Mouse (Mus musculus): ENCODE measurements around the gene Vamp2.

Gene Vamp2

DNA sequence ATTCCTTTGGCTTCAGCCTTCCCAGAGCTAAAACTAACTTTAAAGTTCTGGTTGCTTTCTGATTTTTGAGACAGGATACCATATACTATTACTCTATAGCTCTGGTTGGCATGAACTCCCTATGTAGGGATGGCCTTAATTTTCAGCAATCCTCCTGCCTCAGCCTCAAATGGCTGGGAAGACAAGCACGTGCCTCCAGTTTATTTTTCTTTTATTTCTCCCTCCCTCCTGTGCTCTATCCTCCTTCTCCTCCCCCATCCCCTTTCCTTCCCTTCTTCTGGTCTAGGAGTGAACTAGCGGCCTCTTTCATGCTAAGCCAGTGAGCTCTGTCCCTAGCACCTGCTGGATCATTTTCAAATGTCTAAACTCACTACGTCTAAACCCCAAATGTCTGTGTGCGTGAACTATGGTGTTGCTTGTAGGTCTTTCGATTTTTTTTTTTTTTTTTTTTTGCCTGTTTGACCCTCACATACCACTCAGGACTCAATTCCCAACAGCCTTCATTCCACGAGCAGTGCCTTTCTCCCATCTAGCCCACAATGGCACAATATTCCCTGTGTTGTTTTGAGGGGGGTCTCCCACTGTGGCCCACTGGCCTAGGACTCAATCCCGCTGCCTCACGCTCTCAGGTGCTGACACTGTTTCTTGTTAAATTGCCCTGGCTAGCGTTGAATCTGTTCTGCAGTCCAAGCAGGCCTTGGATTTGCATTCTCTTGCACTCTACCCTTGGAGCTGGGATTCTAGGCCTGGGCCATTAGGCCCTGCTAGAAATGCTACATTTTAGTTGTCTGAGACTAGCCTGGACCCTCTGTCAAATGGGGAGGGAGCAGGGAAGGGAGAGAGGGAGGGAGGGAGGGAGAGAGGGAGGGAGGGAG, 23.8 kb upstream of the Vamp2 start:
- DNase-seq = no peak

GRCm38 (mm10) chr11:69065394-69065925, 22.8 kb upstream of the Vamp2 start:
- DNase-seq = no peak

- DNase-seq = peak; percentile 66
Measured at GRCm38 (mm10) chr11:69066163-69066861, 22.0 kb upstream of the Vamp2 start.

DNA sequence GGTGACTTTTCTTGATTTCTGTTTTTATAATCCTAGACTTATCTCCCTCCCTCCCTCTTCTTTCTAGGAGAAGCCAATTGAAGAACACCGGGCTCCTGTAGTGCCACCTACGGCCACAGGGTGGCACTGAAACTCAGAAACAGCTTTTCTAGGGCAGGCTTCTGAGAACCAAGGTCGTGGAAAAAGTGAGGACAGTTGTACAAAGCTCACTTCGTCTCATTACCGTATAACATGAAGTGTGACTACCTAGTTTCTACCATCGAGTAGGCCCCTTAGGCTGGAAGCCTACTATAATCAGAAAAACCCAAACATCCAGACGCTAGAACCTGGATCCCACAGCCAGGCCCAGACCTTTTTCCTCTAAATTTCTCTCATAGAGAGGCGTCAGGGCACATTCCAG, 21.3 kb upstream of the Vamp2 start:
- DNase-seq = peak; percentile 93 to 96

DNA sequence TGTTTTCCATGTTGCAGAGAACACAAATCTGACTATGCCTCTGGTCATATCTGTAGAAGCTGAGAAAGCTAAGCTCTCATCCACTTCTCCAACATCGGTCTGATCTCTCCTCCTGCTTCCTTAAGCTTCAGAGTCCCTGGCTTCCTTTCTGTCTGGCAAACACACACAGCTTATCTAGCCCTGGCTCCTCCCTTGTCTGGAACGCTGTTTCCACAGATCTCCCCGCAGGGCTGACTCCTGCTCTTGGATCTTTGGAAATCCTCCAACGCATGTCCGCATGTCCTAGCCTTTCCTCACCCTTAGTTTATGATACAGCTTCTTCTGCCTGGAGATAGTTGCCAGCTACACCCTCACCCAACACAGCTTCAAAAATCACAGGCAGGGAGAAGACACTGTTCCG, 20.7 kb upstream of the Vamp2 start:
- no peak for DNase-seq

- DNase-seq = no peak
Measured at GRCm38 (mm10) chr11:69070093-69070492, 18.2 kb upstream of the Vamp2 start.

DNA sequence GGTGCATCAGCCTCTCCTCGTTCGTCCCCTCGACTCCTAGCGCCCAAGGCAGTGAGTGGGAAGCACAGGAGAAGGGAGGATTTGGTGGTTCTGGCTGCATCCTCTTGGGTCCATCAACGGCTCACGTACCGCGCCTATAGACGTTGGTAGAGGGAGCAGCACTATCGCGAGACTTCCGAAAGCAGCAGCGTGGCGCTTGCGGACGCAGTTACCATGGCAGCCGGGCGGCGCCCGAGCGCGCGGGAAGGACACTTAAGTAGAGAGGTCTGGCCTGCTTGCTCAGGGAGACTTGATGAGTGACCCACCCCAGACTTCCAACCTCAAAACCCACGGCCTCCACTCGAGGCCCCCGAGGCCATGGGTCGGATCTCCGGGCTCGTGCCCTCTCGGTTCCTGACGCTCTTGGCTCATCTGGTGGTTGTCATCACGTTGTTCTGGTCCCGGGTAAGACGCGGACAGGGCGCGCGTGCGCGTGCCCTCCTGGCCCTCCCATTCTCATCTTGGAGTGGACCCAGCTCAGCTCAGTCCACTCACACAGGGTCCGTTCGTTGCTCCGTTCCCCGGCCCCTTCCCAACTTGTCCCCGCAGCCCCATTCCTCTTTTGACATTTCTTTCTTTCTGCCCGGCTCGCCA, 17.6 kb upstream of the Vamp2 start, which contains the start of gene Tmem107:
Gene Tmem107 (plus strand): TSS at position 217 of the 633 bp plus-strand sequence.
- DNase-seq = peak; percentile 93 to 94

DNA sequence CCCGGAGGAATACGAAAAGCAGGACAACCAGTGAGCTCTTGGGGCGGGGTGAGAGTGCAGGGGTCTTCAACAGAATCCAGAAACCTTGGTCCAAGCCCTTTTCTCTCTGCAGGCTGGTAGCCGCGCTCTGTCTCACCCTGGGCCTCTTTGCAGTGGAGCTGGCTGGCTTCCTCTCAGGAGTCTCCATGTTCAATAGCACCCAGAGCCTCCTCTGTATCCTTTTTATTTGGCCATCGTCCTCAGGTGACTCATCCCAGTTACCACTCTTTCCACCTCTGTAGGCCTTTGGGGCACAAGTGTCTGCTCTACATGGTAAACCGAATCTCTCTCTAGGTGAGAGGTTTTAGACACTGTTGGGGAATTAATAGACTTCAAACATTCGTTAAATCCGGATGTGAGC, 17.0 kb upstream of the Vamp2 start:
- DNase-seq = no peak

- DNase-seq = no peak
Measured at GRCm38 (mm10) chr11:69072234-69072633, 16.1 kb upstream of the Vamp2 start.

- DNase-seq = peak in 1 of 2 experiments; percentile 27
Measured at GRCm38 (mm10) chr11:69072666-69073064, 15.6 kb upstream of the Vamp2 start.

DNA sequence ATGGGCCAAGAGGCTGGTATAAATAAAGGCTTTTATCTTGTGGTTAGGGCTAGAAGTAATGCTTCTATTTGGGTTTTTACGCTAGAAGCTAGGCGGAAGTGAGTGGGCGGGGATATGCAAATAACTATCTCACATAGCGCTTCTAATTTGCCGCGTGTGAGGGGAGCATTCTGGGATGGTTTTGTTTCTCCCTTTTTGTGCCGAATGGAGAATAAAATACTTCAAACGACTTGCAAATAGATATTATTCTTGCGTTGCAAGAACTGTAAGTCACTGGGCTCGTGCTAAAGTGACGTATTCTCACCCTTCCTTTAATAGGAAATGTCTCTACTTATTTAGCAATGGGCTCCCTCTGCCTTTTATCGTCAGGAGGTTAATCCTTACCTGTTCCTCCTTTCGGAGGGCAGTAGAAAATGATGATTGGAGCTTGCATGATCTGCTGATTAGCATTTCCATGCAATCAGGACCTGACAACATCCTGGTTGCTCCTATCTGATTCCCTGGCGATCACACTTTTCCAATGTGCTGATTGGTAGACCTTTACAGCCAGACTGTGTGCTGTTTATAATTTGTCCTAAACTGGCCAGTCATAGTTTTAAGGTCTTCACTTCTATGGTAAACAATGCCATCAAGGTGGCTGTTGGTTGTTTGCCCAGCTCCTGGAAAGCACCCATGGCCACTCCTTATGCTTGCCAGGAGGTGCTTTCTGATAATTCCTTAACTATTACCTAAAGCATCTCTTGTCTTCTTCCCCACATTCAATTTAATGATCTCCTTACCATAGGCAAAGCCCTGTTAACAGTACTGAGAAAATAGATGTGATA, 15.0 kb upstream of the Vamp2 start:
- peak; percentile 78 to 90 for DNase-seq

- no peak for DNase-seq
Measured at GRCm38 (mm10) chr11:69073951-69074775, 14.1 kb upstream of the Vamp2 start.

GRCm38 (mm10) chr11:69074776-69075069, 13.6 kb upstream of the Vamp2 start:
- DNase-seq = no peak

DNA sequence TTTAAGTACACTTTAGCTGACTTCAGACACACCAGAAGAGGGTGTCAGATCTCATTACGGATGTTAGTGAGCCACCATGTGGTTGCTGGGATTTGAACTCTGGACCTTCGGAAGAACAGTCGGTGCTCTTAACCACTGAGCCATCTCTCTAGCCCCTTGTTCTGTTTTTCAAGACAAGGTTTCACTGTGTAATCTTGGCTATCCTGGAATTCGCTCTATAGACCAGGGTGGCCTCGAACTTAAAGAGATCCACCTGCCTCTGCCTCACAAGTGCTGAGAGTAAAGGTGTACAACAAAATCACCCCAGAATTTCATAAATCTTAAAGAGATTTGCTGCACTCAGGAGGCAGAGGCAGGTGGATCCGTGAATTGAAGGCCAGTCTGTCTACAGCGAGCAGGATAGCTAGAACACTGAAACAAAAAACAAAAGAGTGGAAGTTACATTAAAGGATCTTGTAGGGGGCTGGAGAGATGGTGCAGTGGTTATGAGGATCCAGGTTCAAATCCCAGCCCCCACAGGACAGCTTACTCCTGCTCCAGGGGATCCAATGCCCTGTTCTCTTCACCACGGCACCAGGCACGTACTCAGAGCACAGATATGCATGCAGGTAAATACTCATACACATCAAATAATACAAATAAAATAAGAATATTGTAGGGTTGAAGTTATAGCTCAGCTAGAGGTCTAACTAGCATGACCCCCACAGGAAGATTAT, 12.4 kb upstream of the Vamp2 start:
- no peak for DNase-seq

GRCm38 (mm10) chr11:69076572-69076971, 11.7 kb upstream of the Vamp2 start:
- no peak for DNase-seq

DNA sequence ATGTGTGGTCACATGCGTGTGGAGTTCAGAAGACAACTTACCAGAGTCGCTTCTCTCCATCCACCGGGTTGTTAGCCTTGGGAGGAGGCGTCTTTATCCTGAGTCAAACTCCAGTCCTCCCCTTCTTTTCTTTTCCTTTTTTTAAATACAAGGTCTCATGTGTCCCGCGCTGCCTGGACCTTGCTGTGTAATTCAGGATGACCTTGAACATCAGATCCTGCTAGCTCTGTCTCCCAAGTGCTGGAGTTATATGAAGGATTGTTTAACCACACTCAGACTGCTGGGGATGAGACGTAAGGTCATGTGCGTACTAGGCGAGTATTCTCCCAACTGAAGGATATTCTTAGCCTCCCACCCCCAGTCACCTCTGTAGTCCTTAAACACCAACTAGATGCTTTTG, 11.0 kb upstream of the Vamp2 start:
- no peak for DNase-seq

GRCm38 (mm10) chr11:69078041-69078440, 10.2 kb upstream of the Vamp2 start:
- DNase-seq = no peak

GRCm38 (mm10) chr11:69078805-69079438, 9.4 kb upstream of the Vamp2 start:
- DNase-seq = no peak

DNA sequence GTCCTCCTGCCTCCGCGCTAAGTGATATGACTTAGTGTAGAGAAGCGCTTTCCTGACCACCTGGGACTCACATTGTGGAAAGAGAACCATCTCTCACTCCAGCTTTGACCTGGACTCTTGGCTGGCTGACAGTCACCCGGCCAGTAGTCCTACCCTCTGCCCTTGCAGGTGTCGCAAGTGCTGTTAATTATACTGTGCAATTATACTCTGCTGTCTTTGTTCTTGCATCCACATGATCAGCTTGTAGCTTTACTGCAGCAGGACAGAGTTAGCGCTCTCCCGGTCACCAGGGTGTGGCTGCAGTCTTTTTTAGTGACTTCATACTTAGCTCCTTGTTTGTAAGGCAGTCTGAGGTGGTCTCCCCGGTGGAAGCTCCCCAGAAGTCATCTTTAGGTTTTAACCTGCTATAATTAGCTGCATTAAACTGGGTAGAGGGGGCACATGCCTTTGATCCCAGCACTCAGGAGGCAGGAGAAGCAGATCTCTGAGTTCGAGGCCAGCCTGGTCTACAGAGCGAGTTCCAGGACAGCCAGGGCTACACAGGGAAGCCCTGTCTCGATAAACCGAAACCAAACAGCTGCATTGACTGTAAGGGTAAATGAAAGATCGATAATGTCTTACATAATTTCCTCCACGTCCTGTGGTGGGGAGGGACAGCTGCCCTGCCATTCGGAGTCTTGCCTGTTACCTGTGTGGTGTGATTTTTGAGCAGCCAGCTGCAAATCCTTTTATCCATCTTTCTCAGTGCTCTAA, 8.0 kb upstream of the Vamp2 start:
- DNase-seq = no peak

GRCm38 (mm10) chr11:69080855-69081222, 7.5 kb upstream of the Vamp2 start:
- DNase-seq = no peak
